Mouse (Mus musculus): Measurements from ENCODE around the gene Zfp488.
A peak's percentile ranks its signal among the peaks of the same experiment; 100 is the strongest.

Gene Zfp488

DNA sequence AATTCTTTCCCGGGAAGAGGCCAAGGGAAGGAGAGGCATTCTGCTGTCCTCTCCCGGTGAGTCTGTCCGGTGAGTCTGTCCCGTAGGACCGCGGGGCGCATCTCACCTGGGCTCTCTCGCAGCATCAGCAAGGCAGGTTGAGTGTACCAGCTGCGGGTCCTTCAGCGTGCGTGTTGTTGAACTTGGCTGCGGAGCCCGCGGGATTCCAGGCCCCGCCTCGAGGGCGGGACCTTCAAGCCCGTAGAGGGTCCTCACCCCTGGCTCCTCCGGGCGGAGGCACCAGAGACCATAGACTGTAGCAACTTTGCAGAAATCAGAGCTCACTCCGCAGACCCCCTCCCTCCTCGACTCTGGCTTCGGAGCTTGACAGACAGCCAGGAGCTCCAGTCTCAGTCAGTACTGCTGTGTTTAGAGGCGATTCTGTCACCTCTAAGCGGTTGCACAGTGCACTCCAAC, at the start of gene Zfp488:
Zfp488 (minus strand) TSS at position 161 of the 456 bp plus-strand sequence.
- no peak for DNase-seq (ENCODE audit: low spot score in 2 of 2)

DNA sequence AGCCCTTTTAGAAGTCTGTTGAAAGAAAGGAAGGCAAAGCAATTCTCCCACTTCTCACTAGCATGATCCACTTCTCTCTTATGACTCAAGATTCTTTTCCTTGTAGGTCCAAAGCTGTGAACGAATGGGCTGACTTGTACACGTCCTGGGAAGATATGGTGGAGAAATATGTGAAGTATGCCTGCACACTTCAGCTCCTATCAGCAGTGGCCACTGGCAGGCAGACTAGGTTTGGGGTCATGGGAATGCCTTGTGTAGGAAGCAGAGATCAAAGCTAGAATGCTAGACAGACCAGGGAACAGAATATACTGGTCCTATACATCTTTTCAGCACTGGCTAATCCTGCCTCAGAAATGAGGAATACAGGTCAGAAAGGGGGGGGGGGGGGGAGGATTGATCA, 48.1 kb upstream of the Zfp488 start:
- no peak for DNase-seq (ENCODE audit: low spot score in 2 of 2)

DNA sequence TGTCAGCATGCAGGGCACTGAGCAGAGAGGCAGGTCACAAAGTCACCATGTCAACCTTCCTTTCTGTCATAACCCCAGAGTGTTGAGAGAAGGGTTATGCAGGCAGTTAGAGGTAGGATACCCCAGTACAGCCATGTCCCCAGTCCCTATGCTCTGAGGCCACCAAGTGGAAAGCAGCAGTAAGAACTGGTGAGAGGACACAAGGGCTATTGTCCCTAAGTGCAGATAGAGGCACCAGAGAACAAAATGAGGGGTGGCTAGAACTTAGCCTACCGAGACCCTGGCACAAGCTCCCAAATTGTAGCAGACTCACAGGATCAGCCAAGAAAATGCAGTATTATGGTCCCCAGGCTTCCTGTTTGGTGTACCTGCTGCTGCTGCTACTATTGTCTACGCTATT, 38.4 kb upstream of the Zfp488 start:
- DNase-seq (ENCODE audit: low spot score in 2 of 2) = no peak

DNA sequence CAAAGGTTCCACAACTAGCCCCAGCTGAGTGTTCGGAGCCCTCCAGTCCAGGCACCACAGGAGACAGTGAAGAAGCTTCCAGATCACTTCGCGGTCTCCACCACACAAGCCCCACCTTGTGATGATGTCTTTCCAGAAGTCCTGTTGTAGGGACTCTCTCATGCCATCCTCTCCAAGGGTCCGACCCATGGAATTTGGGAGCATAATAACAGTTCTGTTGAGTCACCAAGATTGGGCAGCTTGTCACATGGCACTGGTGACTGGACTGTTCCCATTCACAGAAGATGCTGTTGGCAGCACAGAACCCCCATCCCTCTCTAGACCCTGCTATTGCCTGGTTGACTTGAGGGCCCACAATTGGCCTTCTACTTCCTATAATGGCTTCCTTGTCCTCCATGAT, 37.8 kb upstream of the Zfp488 start, which contains the start of gene Gm5460:
Gm5460 (plus strand) TSS at position 378 of the 400 bp plus-strand sequence.
- DNase-seq (ENCODE audit: low spot score in 2 of 2) = no peak

DNA sequence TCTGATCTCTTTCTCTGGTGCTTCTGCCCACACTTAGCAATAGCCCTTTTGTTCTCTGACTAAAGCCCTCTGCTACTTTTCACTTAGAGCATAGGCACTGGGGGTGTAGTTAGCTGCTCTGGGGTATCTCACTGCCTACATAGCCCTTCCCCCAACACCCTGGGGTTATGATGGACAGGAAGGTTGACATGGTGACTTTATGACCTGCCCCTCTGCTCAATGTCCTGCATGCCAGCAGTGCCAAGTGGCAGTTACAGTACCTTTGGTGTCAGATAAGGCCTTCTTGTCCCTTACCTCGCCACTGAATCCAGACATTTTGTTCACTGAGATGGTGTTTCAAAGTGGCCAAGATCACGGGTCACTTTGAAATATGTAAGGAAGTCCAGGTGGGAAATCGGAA, 36.5 kb upstream of the Zfp488 start, which contains the start of gene Gm30083:
Gm30083 (minus strand) TSS at position 120 of the 400 bp plus-strand sequence.
- DNase-seq (ENCODE audit: low spot score in 2 of 2) = no peak

DNA sequence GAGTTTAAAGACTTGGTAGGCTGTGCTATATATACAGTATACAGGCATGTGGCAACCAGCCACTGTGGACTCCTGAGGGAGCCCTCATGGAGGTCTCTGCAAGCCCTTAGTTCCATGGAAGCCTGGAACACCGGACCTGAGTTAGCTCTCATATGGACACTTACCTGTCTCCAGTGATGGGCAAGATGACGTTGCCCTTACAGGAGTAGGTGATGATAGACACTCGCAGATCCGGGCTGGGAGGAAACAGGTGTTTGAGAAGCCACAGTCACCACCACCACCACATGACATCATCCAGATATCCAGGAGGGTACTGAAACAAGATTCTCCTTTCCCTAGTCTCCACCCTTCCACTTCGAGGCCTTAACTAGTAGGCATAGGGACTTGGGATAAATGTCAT, 23.8 kb upstream of the Zfp488 start:
- DNase-seq (ENCODE audit: low spot score in 2 of 2) = no peak

DNA sequence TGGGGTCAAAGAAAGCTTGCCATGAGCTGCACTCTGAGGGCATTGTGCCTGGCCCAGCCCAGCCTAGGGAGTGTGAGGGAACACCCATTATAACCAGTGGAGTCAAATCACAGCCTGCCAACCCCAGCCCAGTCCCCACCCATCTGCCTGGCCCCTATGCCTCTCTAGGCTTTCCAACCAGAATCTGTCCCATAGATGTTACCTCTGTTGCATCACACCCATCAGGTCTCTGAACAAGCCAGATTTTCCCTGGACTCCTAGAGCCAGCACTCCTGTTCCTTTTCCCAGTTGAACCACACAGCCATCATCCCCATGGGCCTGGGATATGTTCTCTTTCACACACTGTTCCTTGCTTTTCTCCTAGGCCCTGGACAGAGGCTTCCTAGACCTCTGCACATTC, 22.9 kb upstream of the Zfp488 start:
- no peak for DNase-seq (ENCODE audit: low spot score in 2 of 2)

DNA sequence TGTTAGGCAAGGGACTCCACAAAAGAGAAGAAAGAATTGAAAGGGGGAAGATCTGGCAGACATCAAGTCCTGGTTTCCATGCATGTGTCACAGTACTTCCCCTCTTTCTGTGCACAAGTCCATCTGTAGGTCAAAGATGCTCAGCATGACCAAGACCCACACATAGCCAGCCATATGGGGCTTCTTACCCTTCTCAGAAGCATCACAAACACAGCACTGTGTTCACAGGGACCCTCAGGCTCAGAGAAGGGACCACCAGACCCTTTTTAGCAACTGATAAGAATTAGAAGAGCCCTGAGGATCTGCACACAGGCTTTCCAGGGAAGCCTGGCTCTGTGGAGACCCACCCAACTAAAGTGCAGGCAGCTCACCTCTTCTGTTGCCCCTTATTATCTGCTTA, 21.5 kb upstream of the Zfp488 start:
- no peak for DNase-seq (ENCODE audit: low spot score in 2 of 2)

DNA sequence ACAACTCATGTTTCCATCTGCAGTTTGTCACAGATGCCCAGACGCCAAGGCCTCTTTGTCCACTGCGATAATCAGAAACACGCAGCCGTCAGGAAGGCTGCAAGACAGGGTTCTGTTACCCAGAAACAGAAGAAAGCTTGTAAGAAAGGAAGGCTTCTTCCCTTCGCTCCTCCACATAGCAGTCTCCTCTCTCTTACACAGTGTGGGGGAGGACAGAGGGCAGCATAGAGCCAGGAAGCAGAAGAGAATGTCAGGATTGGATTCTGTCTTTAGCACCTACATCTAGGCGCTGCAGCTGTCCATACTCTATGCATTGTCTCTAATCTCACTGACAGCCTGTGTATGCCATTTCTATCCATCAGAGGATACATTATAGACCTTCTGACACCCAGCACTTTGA, 18.9 kb upstream of the Zfp488 start:
- DNase-seq (ENCODE audit: low spot score in 2 of 2) = no peak

DNA sequence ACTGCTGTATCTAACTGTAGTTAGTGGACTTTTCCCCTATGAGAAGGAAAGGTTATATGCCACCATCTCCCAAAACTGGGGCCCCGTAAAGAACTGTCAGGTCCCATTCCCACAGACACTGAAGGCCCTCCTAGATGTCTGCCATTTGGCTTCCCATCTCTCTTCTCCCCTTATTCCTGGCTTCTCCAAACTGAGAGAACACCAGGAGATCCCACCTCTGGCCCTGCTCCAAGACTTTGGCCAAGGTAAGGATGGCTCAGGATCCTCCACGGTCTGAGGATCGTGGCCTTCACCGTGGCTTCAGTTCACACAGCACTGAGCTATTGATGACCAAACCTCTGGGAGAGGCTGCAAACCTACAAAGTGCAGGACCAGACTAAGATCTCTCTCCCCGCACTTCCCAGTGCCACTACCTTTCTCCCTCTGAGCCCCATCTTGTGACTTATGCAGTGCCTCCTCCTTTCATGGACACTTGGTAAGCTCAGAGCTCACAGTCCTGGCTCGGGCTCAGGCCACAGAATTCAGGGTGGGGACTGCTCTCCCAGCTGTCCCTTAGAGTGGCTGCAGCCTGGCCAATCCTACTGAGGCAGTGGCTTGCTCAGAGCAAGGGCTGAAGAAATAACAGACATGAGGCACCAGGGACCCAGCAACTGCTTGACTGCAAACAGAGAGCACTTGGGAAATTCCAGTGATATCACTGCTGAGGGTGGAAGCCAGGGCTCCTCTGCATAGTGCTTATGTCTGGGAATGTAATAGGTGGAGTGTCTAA, 15.1 kb upstream of the Zfp488 start:
- DNase-seq (ENCODE audit: low spot score in 2 of 2) = no peak

DNA sequence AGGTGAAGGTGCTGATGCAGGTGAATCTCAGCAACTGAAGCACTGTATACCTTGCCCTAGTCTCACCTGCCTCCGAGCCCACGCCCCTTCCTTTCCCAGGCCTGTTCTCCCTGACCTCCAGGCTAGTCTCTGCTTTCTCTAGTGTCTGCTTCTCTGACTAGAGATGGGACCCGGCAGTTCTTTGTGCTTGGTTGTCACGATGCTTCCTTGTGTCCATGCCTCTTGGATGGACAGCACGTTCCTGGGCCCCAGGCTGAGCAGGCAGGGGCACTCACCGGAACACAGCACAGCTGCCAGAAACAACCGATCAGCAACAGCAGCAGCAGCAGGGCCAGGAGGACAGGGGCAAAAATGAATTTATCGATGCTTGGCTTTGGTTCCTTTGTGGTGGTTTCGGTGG, 14.5 kb upstream of the Zfp488 start:
- DNase-seq (ENCODE audit: low spot score in 2 of 2) = no peak

DNA sequence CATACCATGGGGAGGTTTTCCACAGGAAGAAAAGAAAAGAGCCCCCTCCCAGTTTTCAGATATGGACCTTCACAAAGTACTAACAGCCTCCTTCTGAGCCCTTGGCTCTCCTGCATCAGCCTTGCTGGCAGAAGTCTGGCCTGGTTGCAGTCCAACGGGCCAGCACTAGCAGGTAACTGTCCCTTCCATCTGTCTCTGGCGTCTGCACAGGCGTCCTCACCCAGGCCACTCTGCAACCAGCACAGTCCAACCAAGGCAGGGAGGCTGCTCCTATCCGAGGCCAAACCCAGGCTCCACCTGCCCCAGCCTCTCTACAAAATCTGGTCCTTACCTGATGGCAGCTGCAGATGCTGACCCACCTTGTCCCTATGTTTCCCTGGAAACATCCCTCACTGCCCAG, 13.4 kb upstream of the Zfp488 start:
- no peak for DNase-seq (ENCODE audit: low spot score in 2 of 2)

DNA sequence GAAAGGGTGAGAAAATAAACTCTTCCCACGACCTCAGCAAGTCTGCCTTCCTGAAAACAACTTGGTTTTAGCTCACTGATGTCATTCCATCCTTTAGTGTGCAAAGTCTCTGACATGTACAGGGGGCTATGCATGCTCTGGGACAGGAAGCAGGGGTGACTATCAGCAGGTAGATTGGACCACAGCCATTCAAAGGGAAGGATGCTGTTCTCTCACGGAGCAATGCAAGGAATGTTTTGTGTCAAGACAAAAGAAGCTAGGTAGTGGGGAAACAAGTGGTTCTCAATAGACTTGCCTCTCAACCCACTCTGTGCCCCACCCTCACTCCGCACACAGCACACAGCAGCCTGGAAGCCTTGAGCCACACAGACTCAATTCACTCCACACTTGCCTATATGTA, 10.6 kb upstream of the Zfp488 start:
- DNase-seq (ENCODE audit: low spot score in 2 of 2) = no peak

DNA sequence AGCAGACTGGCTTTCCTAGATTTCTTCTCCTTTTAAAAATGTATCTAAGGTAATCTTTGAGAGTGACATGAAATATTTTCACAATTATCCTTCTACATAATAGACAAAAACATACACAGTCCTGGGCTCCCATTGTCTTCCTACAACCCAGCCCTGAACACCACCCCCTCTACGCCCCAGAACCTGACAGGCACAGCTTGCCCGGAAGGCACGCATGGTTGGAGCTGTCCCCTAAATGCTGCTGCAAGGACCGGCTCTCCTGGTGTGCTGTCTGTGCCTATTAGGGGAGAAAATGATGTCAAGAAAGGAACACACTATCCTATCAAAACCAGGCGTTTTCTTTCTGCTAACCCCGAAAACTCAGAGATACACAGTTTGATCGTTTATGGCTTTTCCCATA, 816 bp downstream of the Zfp488 start:
- no peak for DNase-seq (ENCODE audit: low spot score in 2 of 2)

DNA sequence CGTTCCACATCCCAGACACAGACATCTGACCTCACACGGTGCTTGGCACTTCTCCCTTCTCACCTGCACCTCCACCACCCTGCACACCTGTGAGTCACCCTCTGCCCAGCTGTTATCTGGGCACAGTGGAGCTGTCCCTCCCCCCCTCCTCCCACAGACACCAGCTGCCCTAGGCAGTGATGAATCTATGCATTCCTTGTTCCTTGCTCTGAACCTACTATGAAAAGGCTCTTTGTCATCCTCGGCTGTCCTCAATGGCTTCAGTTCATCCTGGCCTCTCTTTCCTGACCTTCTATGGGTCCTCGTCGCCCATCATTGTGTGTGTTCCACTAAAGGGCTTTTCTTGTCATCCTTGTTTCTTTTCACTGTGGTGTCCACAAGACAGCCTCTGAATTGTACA, 3.8 kb downstream of the Zfp488 start:
- no peak for DNase-seq (ENCODE audit: low spot score in 2 of 2)

DNA sequence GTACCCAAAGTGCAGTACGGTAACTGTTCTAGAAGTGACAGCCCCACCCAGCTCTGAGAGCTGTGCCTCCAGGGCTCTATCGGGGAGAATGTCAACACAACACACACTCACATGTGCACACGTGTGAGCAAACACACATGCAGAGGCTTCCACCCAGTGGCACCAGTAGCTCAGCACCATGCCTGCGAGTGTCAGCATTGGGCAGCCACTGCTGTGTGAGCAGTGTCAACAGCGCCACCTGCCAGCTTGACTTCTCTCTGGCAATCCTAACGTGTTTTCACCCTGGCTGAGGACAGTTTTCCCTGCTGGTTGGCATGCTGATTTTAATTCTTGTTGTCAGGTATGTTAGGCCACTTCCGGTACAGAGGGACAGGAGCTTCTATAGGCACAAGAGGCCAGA, 5.9 kb downstream of the Zfp488 start:
- no peak for DNase-seq (ENCODE audit: low spot score in 2 of 2)

DNA sequence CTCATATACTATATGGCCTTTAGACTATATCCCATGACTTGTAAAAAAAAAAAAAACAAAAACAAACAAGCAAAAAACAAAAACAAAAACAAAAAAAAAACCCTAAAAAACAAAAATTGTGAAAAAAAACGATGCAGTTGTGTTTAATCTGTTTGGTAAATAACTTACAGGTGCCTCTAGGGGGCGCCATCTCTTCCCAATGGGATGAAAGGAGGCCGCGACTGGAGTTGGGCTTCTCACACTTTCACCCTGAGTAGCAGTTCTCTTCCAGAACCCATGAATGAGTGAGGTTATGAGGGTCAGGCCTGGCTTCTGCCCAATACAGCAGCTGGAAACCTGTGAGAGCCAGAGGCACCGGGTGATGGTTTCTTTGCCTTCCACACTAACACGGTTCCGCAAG, 12.9 kb downstream of the Zfp488 start:
- DNase-seq (ENCODE audit: low spot score in 2 of 2) = no peak

DNA sequence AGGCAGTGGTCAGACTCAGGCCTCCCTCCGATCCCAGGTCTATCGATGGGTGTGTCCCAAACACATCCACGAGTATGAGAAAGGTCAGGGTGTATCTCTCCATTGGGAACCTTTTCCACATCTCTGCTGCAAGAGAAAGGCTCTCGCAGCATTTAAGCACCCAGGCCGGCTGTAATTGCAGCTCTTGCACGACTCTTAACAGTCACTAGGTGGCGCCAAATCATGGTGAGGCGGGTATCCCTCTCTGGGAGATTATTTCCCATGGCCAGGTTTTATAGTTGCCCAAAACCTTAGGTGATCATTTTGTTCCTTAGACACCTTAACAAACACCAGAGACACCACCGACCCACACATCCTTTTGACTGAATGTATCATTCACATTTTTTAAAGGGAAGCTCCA, 19.2 kb downstream of the Zfp488 start:
- peak; percentile 34 to 44 for DNase-seq (ENCODE audit: low spot score in 2 of 2)

DNA sequence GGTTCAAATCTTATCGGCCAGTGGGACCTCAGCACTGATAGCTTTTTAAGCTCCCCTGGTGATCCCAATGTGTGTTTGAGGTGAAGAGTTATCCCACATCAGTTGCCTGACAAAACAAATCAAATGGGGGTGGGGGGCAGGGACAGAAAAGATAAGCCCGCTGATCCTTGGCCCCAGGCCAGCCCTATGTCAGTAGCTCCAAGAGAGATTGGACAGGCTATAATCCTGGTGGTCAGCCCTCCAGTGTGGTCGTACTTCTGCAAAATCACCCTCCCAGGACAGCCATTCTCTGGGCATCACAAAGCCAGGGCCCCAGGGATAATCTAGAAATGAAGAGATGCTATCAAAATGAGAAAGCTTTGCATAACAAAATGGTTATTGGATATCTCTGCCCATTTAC, 19.7 kb downstream of the Zfp488 start:
- no peak for DNase-seq (ENCODE audit: low spot score in 2 of 2)

DNA sequence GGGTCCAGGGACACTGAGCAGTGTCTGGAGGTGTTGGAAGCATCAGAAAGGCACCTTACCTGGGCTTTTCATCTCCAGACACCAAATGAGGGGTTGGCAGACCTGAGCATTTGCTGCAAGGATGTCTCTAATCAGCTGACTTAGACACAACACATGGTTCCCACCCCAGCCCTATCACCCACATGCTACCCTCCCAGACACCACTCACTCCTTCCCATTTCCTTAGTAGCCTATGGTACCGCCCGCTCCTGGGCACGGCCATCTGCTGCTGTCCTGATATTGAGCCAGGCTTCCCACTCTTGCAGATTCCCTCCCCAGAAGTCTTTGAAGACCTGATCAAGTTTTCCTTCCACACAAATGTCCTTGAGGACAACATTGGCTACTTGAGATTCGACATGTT, 20.4 kb downstream of the Zfp488 start:
- no peak for DNase-seq (ENCODE audit: low spot score in 2 of 2)

DNA sequence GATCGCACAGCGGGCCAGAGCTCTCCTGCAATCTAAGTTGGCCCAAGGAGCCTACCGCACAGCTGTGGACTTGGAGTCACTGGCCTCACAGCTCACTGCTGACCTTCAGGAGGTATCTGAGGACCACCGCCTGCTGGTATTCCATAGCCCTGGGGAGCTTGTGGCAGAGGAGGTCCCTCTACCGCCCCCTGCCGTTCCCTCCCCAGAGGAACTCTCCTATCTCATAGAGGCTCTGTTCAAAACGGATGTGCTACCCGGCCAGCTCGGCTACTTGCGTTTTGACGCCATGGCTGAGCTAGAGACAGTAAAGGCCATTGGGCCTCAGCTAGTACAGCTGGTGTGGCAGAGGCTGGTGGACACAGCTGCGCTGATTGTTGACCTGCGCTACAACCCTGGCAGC, 22.5 kb downstream of the Zfp488 start:
- DNase-seq (ENCODE audit: low spot score in 2 of 2) = no peak

DNA sequence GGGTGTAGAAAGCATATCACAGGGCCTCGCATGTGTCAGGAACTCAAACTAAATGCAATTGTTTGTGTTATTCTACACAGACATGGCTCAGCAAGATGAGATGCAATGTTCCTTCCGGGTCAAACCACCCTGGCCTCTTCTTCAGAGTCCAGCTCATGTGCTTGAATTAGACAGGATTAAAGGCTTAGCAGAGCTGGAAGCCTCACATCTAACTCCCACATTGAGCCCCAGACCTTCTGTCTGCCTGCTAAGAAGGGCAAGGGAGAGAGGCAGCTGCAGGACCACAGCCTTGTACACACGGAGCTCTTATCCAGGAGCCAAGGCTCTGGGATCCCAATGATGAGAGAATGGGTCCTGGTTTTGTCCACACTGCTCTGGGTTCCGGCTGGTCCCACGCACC, 24.8 kb downstream of the Zfp488 start, which contains the start of gene Rbp3:
Rbp3 (plus strand) TSS at position 243 of the 400 bp plus-strand sequence.
- no peak for DNase-seq (ENCODE audit: low spot score in 2 of 2)

DNA sequence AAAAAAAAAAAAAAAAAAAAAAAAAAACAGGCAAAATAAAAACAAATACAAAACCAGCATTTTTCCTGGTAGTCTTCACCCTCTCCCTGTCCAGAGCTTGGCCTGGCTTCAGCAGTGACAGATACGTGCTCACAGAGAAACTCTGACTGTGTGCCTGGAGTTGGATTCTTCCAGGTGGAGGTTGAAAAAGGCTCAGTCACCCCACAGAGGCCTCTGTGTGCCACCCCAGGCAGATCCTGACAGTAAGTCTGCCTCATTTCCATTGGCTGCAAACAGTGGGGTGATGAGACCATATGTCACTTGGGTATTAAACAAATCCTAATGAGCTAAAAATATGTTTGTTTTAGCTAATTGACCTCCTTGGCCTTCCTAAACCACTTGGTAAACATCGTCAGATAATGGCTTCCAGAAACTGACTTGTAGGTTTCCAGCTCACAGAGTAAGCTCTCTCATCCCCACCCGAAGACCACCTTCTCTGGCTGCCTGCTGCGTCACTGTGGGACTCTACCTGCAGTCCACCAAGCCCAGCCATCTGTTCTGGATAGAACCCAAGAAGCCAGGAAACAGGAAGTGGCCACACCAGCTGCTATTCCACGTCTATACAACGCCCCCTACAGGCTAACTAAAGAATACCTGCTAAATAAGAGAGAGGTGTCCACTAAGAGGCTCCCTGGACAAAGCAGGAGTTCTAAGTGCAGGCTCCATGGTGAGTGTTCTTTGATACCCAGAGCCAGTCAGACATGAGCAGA, 26.2 kb downstream of the Zfp488 start:
- no peak for DNase-seq (ENCODE audit: low spot score in 2 of 2)
